Mouse (Mus musculus): ENCODE data around the gene B4galnt4.

DNA sequence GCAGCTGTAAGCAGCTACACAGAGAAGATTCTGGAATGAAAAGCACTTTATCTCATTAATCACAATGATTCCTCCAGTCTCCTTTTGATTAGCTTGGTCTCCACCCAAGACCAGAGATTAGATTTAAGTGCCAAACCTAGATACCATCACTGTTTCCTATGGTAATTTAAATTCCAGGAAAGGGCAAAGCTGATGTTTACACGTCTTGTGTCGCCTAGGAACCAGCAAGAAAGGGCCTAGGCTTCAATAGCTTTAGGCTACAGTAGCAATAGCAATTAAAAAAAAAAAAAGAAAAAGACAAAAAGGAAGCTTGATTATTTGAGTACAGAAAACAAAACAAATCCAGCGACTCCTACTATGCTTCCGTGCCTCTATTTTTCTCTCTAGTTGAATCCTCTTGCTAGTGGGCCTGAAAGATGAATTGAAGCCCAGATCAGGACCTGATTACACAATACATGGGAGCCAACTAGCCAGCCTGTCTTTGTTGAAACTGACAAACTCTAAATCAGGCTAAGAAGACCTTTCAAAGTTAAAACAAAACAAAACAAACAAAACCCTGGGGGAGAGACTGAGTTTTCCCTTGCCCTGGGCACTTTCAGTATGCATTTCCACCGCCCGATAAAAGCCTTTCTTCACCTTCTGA is 34.7 kb upstream of the B4galnt4 start:
- no peak for TF ChIP-seq KAT2A (conservative IDR thresholded peaks at IDR 0.05; ENCODE audit: low read depth, low read length)
- no peak for TF ChIP-seq EP300 (IDR thresholded peaks at IDR 0.05; ENCODE audit: low read depth in 1 of 2, low read length in 2 of 2)
- TF ChIP-seq RCOR1 (IDR thresholded peaks at IDR 0.05; ENCODE audit: low read depth, low read length): no peak
- no peak for TF ChIP-seq POLR2AphosphoS2 (IDR thresholded peaks at IDR 0.05; ENCODE audit: low read length)
- TF ChIP-seq MAX (IDR thresholded peaks at IDR 0.05; ENCODE audit: low read length): no peak
- TF ChIP-seq POLR2A (IDR thresholded peaks at IDR 0.05; ENCODE audit: control insufficient read depth in 1 of 2, insufficient read depth in 1 of 2, low read depth in 1 of 2, low read length in 2 of 2, poor library complexity in 1 of 2): no peak
- no peak for TF ChIP-seq RAD21 (IDR thresholded peaks at IDR 0.05; ENCODE audit: low read depth, low read length)
- no peak for TF ChIP-seq MAFK (IDR thresholded peaks at IDR 0.05; ENCODE audit: borderline replicate concordance, low read depth, low read length)
- no peak for TF ChIP-seq CTCF (IDR thresholded peaks at IDR 0.05 in 2 of 3, conservative IDR thresholded peaks at IDR 0.05 in 1 of 3; ENCODE audit: control insufficient read depth in 1 of 3, insufficient read depth in 1 of 3, low read depth in 2 of 3, low read length in 3 of 3, poor library complexity in 1 of 3, severe bottlenecking in 1 of 3)
- TF ChIP-seq ZMIZ1 (IDR thresholded peaks at IDR 0.05; ENCODE audit: low read depth, low read length): no peak
